Mouse (Mus musculus): ENCODE results near the gene Gm9999. TPM values are rescaled to one million over a fixed set of nuclear protein-coding genes. Genes with fewer than 3 reads are reported as not detected.

Gene Gm9999
- polyA plus RNA-seq (2015; fragmentation: Nextera tagmentation; extraction: Ambion mirVana): not detected in 2 replicates

GRCm38 (mm10) chr7:46983280-46983679 lies at the start of gene Gm9999:
TSS of gene Gm9999 (plus strand) at chr7:46983580.

DNA sequence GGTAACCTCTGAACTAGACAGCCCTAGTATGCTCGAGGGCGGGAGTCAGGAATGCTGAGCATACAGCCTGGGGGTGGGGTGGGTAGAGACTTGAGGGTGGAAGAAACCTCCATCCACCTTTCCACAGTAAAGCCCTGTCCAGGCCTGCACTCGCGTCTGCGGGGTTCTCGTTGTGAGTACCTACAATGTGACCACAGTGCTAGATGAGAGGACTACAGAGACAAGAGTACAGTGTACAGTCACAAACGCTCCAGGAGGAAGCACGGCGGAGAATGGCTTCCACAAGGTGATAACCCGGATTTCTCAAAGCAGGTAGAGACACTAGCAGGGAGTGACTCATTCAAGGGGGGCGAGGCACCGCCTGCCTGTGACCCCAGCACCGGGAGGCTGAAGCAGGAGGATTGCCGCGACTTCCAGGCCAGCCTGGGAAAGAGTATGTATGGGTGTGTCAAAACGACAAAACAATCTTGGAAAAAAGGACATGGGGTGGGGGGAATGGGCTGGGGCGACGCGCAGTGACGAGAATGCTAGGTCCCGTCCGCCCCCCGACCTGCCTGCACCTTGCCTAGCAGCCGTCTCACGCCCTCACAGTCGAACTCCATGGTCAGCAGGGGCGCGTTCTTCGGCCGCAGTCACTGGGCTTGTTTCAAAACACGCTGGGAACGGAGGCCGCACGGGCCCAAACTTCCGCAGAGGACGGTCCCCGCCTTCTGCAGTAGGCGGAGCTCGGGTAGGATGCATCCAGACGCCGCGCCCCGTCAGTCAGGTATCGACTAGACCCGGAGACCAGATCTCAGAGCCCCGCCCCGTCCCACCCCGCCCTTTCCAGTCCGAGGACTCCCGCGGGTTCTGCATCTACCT lies 25.3 kb upstream of the Gm9999 start, which contains the start of gene Uevld:
Uevld (minus strand) TSS at position 697 of the 861 bp plus-strand sequence.

DNA sequence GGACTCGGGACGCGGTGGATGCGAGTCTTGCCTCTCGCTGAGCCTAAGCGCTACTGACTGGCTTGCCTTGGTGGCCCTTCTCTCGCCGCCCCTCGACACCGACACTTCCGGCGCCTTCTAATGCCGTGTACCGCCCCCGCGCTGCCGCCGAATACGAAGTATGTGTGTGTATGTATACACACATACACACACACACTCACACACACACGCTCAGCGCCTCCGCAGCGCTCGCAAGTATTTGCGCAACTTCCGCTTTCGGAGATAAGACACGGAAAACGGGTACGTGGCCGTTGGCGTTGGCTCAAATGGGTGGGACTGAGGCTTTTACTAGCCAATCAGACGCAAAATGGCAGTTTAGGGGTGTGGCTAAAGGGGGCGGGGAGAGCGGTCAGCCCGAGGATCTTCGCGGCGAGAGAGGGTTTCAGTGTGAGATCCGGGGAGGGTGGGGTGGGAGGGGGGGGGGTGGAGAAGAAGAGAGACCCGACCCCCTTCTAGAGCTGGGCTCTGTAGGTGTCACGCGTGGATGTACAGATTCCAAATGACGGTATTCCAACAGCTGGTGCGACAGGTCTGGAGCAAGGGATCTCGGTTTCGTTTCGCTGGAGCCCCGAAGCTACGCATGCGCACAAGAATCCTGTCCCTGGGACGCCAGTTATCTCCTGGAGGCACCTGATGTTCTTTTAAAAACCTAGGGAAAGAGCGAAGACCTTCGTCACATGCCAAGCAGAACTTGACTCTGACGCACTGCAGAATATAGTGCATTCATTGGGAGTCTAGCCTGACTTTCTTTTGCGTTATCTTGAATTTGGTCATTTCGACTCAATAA lies 25.0 kb downstream of the Gm9999 start, which contains the start of gene Spty2d1:
Spty2d1 (minus strand) TSS at position 244 of the 826 bp plus-strand sequence.

Other genes with a start within 250 kb of the Gm9999 start
- not detected in 2 replicates for gene Saa1, start 240.6 kb upstream of the Gm9999 start, polyA plus RNA-seq (2015; fragmentation: Nextera tagmentation; extraction: Ambion mirVana)
- gene Saa2, start 231.8 kb upstream of the Gm9999 start, polyA plus RNA-seq (2015; fragmentation: Nextera tagmentation; extraction: Ambion mirVana): not detected in 2 replicates
- 6.0 and 7.1 TPM in 2 replicates for gene Hps5, start 187.5 kb upstream of the Gm9999 start, polyA plus RNA-seq (2015; fragmentation: Nextera tagmentation; extraction: Ambion mirVana)
- 30.5 and 31.4 TPM in 2 replicates for gene Gtf2h1, start 187.5 kb upstream of the Gm9999 start, polyA plus RNA-seq (2015; fragmentation: Nextera tagmentation; extraction: Ambion mirVana)
- gene Ldha, start 142.1 kb upstream of the Gm9999 start, polyA plus RNA-seq (2015; fragmentation: Nextera tagmentation; extraction: Ambion mirVana): 663 and 670 TPM in 2 replicates
- 0.54 and 0.59 TPM in 2 replicates for gene Ldhc, start 122.4 kb upstream of the Gm9999 start, polyA plus RNA-seq (2015; fragmentation: Nextera tagmentation; extraction: Ambion mirVana)
- gene Tsg101, start 63.6 kb upstream of the Gm9999 start, polyA plus RNA-seq (2015; fragmentation: Nextera tagmentation; extraction: Ambion mirVana): 62.8 and 65.5 TPM in 2 replicates
- 5.1 and 5.6 TPM in 2 replicates for gene Uevld, start 25.1 kb upstream of the Gm9999 start, polyA plus RNA-seq (2015; fragmentation: Nextera tagmentation; extraction: Ambion mirVana)
- gene Spty2d1, start 24.8 kb downstream of the Gm9999 start, polyA plus RNA-seq (2015; fragmentation: Nextera tagmentation; extraction: Ambion mirVana): 11.4 TPM in 2 replicates
- gene Tmem86a, start 67.0 kb downstream of the Gm9999 start, polyA plus RNA-seq (2015; fragmentation: Nextera tagmentation; extraction: Ambion mirVana): 16.2 and 19.1 TPM in 2 replicates
- not detected in 2 replicates for gene Ptpn5, start 150.1 kb downstream of the Gm9999 start, polyA plus RNA-seq (2015; fragmentation: Nextera tagmentation; extraction: Ambion mirVana)
- gene Mrgpra6, start 221.3 kb downstream of the Gm9999 start, polyA plus RNA-seq (2015; fragmentation: Nextera tagmentation; extraction: Ambion mirVana): not detected in 2 replicates

All from spleen, postnatal 0 days (tissue).